Mouse (Mus musculus): Measurements from ENCODE around the gene Esp8.
"Not testable (repeated sequence)": the region's sequence is repeated elsewhere in the genome, so short reads cannot be mapped to it uniquely, and the experiment has no call there.

The Esp8 gene

DNA sequence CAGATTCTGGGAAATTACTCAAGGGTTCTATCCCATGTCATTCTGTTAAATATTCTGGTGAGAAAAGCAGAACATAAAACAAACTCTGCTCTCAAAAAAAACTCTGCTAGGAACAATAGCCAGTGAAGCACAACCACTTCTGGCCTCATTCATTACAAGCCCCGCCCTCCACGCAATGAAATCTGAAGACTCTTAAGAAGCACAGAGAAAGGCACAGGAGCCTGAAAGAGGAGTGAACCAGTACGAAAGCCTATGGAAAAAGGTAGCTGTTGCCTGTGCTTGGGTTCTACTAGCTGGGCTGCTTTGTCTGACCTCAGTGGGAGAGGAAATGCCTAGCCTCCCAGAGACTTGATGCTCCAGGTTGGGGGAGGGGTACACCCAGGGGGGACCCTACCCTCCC is at the start of gene Esp8:
TSS of gene Esp8 (plus strand) at position 205 of the 400 bp plus-strand sequence.
- no peak for DNase-seq (ENCODE audit: extremely low read depth, low read depth)

GRCm38 (mm10) chr17:40483566-40483965 is 36.3 kb upstream of the Esp8 start:
- DNase-seq (ENCODE audit: extremely low read depth, low read depth): not testable (repeated sequence)

DNA sequence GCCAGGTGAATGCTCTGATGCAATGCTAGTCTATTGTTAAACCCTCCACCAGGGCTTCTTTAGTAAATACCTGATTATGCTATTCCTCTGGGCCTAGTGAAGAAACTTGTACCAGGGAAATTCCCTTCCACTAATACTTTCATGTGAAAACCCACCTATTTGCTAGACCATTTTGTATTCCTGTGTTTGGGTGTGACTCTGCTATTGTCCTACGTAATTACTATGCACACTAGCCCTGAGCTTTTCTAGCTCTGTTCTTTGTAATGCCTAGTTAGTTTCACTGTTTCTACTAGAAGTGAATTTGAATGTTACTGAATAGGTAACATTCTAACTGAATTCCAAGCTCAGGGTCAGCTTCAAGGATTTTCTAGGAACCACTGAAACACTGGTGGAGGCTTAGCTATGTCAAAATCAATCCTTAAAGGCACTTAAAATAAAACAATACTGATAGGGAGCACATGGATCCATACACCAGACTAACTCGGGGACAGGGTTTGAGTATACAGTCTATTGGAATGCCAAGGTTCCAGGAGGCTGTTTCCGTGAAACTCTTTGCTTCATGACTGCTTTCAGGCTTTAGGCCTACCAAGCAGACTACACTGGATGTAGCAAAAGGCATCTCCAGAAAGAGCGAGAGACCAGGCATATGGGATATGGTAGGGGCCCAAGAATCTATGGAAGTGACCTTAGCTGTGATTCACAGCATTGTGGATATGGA is 24.2 kb upstream of the Esp8 start:
- DNase-seq (ENCODE audit: extremely low read depth, low read depth): not testable (repeated sequence)

- no peak for DNase-seq (ENCODE audit: extremely low read depth, low read depth)
Measured at GRCm38 (mm10) chr17:40529813-40530212, 10.0 kb downstream of the Esp8 start.

GRCm38 (mm10) chr17:40531147-40531546 is 11.3 kb downstream of the Esp8 start:
- DNase-seq (ENCODE audit: extremely low read depth, low read depth): no peak

DNA sequence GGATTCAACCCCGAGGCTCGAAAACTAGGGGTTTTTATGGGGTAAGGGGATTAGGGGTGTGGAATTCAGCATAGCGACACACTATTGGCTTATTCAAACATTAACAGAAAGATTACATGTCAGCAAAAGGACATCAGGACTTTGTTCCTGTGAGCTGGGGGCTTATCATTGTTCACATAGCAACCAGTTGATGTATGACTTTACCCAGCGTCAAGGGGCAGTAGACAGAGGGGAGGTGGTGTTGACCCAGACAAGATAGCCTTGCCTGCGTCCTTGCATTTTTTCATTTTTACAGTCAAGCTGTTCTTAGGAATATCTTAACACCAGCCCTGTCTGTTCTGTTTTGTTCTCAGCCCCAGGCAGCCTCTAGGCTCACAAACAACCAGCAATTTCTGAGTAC is 27.2 kb downstream of the Esp8 start:
- DNase-seq (ENCODE audit: extremely low read depth, low read depth): not testable (repeated sequence)

DNA sequence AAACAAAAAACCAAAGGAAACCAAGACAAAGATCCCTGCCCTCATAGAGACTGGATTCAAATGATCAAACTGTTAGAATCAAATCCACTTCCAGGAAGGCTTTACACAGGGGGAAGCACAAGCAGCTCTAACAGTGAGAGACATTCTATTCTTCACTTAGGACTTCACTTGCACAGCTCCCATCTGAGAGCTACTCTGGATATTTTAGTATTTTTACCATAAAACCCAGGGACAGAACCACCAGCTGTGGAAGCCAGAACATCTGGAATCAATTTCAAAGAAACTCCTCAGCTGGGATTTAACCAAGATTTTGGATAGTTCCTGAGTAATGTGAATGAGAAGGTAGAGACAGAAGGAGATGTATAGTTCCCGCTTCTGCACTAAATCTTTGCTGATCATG is 33.6 kb downstream of the Esp8 start:
- no peak for DNase-seq (ENCODE audit: extremely low read depth, low read depth)

- DNase-seq (ENCODE audit: extremely low read depth, low read depth): no peak
Measured at GRCm38 (mm10) chr17:40561207-40561606, 41.4 kb downstream of the Esp8 start, which contains the start of gene Esp6. TSS of gene Esp6 (plus strand) at chr17:40561507.

Data from MEL-GATA-1-ER (cell line).